Mouse (Mus musculus) bone marrow, adult 2 months (tissue): Measurements from ENCODE around the gene Prrc2a.

ENCODE experiments used
- CTCF ChIP-seq: fragments of 200-500 bp; IDR thresholded peaks from 2 replicates; pipeline ENCODE4 v1.5.1; 2011; ENCODE audit warnings: low read length, control low read depth; ENCODE audit not compliant: control insufficient read depth, insufficient read depth
- POLR2A ChIP-seq: fragments of 200-500 bp; IDR thresholded peaks from 2 replicates; pipeline ENCODE4 v1.6.1; 2011; ENCODE audit warnings: low read depth, mild to moderate bottlenecking, control low read depth, low read length, borderline replicate concordance; ENCODE audit not compliant: control insufficient read depth

- no peak for TF ChIP-seq CTCF
- TF ChIP-seq POLR2A, result no peak
Observed at GRCm38 (mm10) chr17:35175382-35175781, 10.7 kb upstream of the Prrc2a start.
